Mouse (Mus musculus): Measurements from ENCODE around the gene AA986860.

DNA sequence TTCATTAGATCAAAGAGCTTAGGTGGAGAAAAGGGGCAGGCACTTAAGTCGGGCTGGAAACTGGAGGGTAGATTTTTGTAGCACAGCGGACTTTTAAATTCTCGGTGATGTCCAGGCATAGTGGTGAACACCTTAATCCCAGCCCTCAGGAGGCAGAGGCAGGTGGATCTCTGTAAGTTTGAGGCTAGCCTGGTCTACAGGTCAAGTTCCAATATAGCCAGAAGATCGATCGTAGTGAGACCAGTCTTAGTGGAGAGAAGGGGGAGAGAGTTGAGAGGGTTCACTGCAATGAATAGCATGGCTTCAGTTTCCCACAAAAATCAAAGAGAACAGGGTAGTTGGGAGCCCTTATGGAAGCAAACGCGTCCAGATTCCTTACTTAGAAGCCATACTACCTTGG, 6.1 kb downstream of the AA986860 start:
- TF ChIP-seq CTCF (IDR thresholded peaks at IDR 0.05) (no peak), POLR2A (IDR thresholded peaks at IDR 0.05; ENCODE audit: insufficient read depth, low read depth, low read length) (no peak), EP300 (IDR thresholded peaks at IDR 0.05; ENCODE audit: insufficient read depth, low read depth, low read length) (no peak)

Measured in heart, adult 2 months (tissue).